Mouse (Mus musculus) ovary, postnatal 10 days (tissue): Measurements from ENCODE around the gene Pdzd4.

ENCODE experiments used
- DNase-seq: peaks from one replicate; pipeline ENCODE4 v3.0.0; 2022; ENCODE audit warnings: low spot score

Gene Pdzd4

GRCm38 (mm10) chrX:73785666-73786065 lies 39.1 kb downstream of the Pdzd4 start:
- no peak for DNase-seq

- no peak for DNase-seq
These were observed 42.5 kb downstream of the Pdzd4 start for GRCm38 (mm10) chrX:73782227-73782626.

GRCm38 (mm10) chrX:73774802-73775483 lies 49.8 kb downstream of the Pdzd4 start:
- DNase-seq: no peak

GRCm38 (mm10) chrX:73774168-73774760 lies 50.5 kb downstream of the Pdzd4 start, which contains the start of gene Srpk3:
TSS of gene Srpk3 (plus strand) at chrX:73774405.
- no peak for DNase-seq

GRCm38 (mm10) chrX:73767267-73767666 lies 57.5 kb downstream of the Pdzd4 start:
- DNase-seq: no peak

GRCm38 (mm10) chrX:73765311-73765710 lies 59.5 kb downstream of the Pdzd4 start:
- no peak for DNase-seq

GRCm38 (mm10) chrX:73758611-73759290 lies 66.0 kb downstream of the Pdzd4 start:
- DNase-seq: no peak

- no peak for DNase-seq
These were observed 68.2 kb downstream of the Pdzd4 start, which contains the start of gene Plxnb3 for GRCm38 (mm10) chrX:73756334-73757140. TSS of gene Plxnb3 (plus strand) at chrX:73757090.

GRCm38 (mm10) chrX:73748977-73749376 lies 75.8 kb downstream of the Pdzd4 start:
- no peak for DNase-seq

- DNase-seq: no peak
These were observed 79.8 kb downstream of the Pdzd4 start for GRCm38 (mm10) chrX:73744774-73745481.
